In genomic region chr16:38361933-38362332, GRCm38 (mm10) we compare ENCODE assay signal across 10 mouse cellular contexts. TPM values are rescaled to one million over a fixed set of nuclear protein-coding genes. Genes with fewer than 3 reads are reported as not detected.
A peak's percentile ranks its signal among the peaks of the same experiment; 100 is the strongest.
DNase-seq lines count a peak whose midpoint lies in the region; ATAC-seq lines count a peak whose summit lies in the region.
"Had no signal": no experiment of that assay in that cellular context is flagged by ENCODE, and none has a peak within 500 bp of the region (broad histone marks: within the 10 kb centered on the region; RNA-seq: fewer than 3 reads in every experiment).

Popdc2 (plus strand) TSS chr16:38362209.

- WGBS in limb, embryonic 11.5 days = 17% methylated on average over 10 of the region's 10 CpGs
- WGBS in stomach, embryonic 15.5 days = 11% methylated on average over 10 of the region's 10 CpGs
- WGBS in hindbrain, embryonic 11.5 days = 62% methylated on average over 10 of the region's 10 CpGs

- no peaks in the 10 kb centered on the region for H3K27me3 ChIP-seq in limb, embryonic 11.5 days (ENCODE audit: control insufficient read depth, insufficient read depth, low read length)
- no peaks in the 10 kb centered on the region for H3K27me3 ChIP-seq in stomach, embryonic 15.5 days (replicated peaks)
- no peaks in the 10 kb centered on the region for H3K27me3 ChIP-seq in hindbrain, embryonic 11.5 days (ENCODE audit: control insufficient read depth, insufficient read depth, low read length)
- H3K27me3 ChIP-seq: forebrain, embryonic 13.5 days; limb, embryonic 13.5 days had no signal

- no peaks in the 10 kb centered on the region for H3K36me3 ChIP-seq in limb, embryonic 11.5 days (ENCODE audit: control insufficient read depth, insufficient read depth, low read length)
- H3K36me3 ChIP-seq in stomach, embryonic 15.5 days = no peaks in the 10 kb centered on the region
- H3K36me3 ChIP-seq in hindbrain, embryonic 11.5 days (ENCODE audit: control insufficient read depth, insufficient read depth, low read length) = no peaks in the 10 kb centered on the region
- H3K36me3 ChIP-seq: limb, embryonic 13.5 days had no signal

- H3K4me1 ChIP-seq in limb, embryonic 11.5 days (ENCODE audit: control insufficient read depth, insufficient read depth, low read length) = peaks cover 8% of the 10 kb centered on the region; the same call in 1 of the 2 replicates
- H3K4me1 ChIP-seq in stomach, embryonic 15.5 days = peaks cover 8% of the 10 kb centered on the region
- H3K4me1 ChIP-seq in hindbrain, embryonic 11.5 days (replicated peaks; ENCODE audit: control insufficient read depth, insufficient read depth, low read length) = no peaks in the 10 kb centered on the region

- H3K9ac ChIP-seq in limb, embryonic 11.5 days (ENCODE audit: low read length) = 0 out of 2 replicates have a peak within 1 kb of the TSS, but pooled peaks have one; percentile 9
- H3K9ac ChIP-seq in stomach, embryonic 15.5 days = no peak within 1 kb of the TSS
- no peak within 1 kb of the TSS for H3K9ac ChIP-seq in hindbrain, embryonic 11.5 days (ENCODE audit: low read depth, low read length)
- H3K9ac ChIP-seq: forebrain, embryonic 13.5 days; limb, embryonic 13.5 days had no signal

- H3K27ac ChIP-seq in limb, embryonic 11.5 days (replicated peaks; ENCODE audit: low read depth, low read length) = no peak within 1 kb of the TSS
- 0 out of 2 replicates have a peak within 1 kb of the TSS, but pooled peaks have one; percentile 21 for H3K27ac ChIP-seq in stomach, embryonic 15.5 days
- H3K27ac ChIP-seq in hindbrain, embryonic 11.5 days (ENCODE audit: low read depth, low read length) = no peak within 1 kb of the TSS
- H3K27ac ChIP-seq: forebrain, embryonic 13.5 days; limb, embryonic 13.5 days had no signal

- peak; percentile 32 for DNase-seq in ovary, adult 18-20 months (ENCODE audit: low spot score)
- DNase-seq in ovary, postnatal 14 days (ENCODE audit: low spot score) = no peak
- peak; percentile 83 for DNase-seq in heart, adult 8-10 months (ENCODE audit: low spot score)
- DNase-seq in limb, embryonic 11.5 days (ENCODE audit: low spot score) = peak; percentile 26
- no peak for DNase-seq in layer of hippocampus, adult 18-20 months (ENCODE audit: low spot score in 2 of 2)
- no peak for DNase-seq in hindbrain, embryonic 11.5 days (ENCODE audit: low spot score)
- DNase-seq in kidney, adult 9 months = no peak

- H3K9me3 ChIP-seq in limb, embryonic 11.5 days (ENCODE audit: control insufficient read depth, low read length) = no peaks in the 10 kb centered on the region
- no peaks in the 10 kb centered on the region for H3K9me3 ChIP-seq in stomach, embryonic 15.5 days
- no peaks in the 10 kb centered on the region for H3K9me3 ChIP-seq in hindbrain, embryonic 11.5 days (ENCODE audit: control insufficient read depth, low read length)
- H3K9me3 ChIP-seq: forebrain, embryonic 13.5 days; limb, embryonic 13.5 days had no signal

- no peak for ATAC-seq in limb, embryonic 11.5 days (ENCODE audit: insufficient number of reproducible peaks, low FRiP score, low TSS enrichment, low read depth)
- ATAC-seq in stomach, embryonic 15.5 days (ENCODE audit: insufficient read depth, low FRiP score, low read depth) = no peak
- ATAC-seq in hindbrain, embryonic 11.5 days (ENCODE audit: low FRiP score) = no peak
- ATAC-seq: forebrain, embryonic 13.5 days had no signal

- 0 out of 2 replicates have a peak within 1 kb of the TSS, but pooled peaks have one; percentile 8 for H3K4me2 ChIP-seq in limb, embryonic 11.5 days (ENCODE audit: low read depth, severe bottlenecking)
- H3K4me2 ChIP-seq in stomach, embryonic 15.5 days = peak within 1 kb of the TSS; percentile 27
- H3K4me2 ChIP-seq in hindbrain, embryonic 11.5 days (replicated peaks; ENCODE audit: low read depth, low read length) = no peak within 1 kb of the TSS; the same call in 1 of the 2 replicates
- H3K4me2 ChIP-seq: forebrain, embryonic 13.5 days; limb, embryonic 13.5 days had no signal

- no peak within 1 kb of the TSS for H3K4me3 ChIP-seq in limb, embryonic 11.5 days (ENCODE audit: low read depth, low read length)
- peak within 1 kb of the TSS; percentile 8 for H3K4me3 ChIP-seq in stomach, embryonic 15.5 days (replicated peaks)
- no peak within 1 kb of the TSS for H3K4me3 ChIP-seq in hindbrain, embryonic 11.5 days (ENCODE audit: low read depth, low read length)
- H3K4me3 ChIP-seq: forebrain, embryonic 13.5 days; limb, embryonic 13.5 days had no signal

RNA-seq across cellular contexts. Expression of gene Popdc2, which starts in this region (rescaled TPM):
- 100 to 1,000 TPM; 451 to 631 (median 553) TPM for total RNA-seq in heart, adult 8-10 months (2022)
- 0.75 and 1.8 TPM in 2 replicates for polyA plus RNA-seq in limb, embryonic 11.5 days (2014; fragmentation: Nextera tagmentation; extraction: Ambion mirVana)
- 9.9 and 13.7 TPM in 2 replicates for polyA plus RNA-seq in stomach, embryonic 15.5 days (2015; fragmentation: Nextera tagmentation; extraction: Ambion mirVana)
- total RNA-seq in layer of hippocampus, adult 18-20 months (2021) = under 1 TPM; 0.20 to 0.66 TPM
- 0.89 and 1.0 TPM in 2 replicates for polyA plus RNA-seq in hindbrain, embryonic 11.5 days (2014; fragmentation: Nextera tagmentation; extraction: Ambion mirVana)

Comparison
In these comparisons a context has a peak if more than half of its experiments do, and no peak if none do; other contexts are left out.
1. RNA of gene Popdc2 (total RNA-seq): 451 to 631 TPM in heart, adult 8-10 months; 0.20 to 0.66 TPM in layer of hippocampus, adult 18-20 months; every median in the first group is over 100 times any median in the second.
2. DNase-seq: peak in ovary, adult 18-20 months (single experiment), heart, adult 8-10 months (single experiment) and limb, embryonic 11.5 days (single experiment); none in ovary, postnatal 14 days (single experiment), layer of hippocampus, adult 18-20 months (0 of 2), hindbrain, embryonic 11.5 days (single experiment) and kidney, adult 9 months (single experiment).